Mouse (Mus musculus) heart, embryonic 14.5 days (tissue): Measurements from ENCODE around the gene Il4ra. TPM values are rescaled to one million over a fixed set of nuclear protein-coding genes. Genes with fewer than 3 reads are reported as not detected.

Source experiments
- ATAC-seq: fragments of 200-750 bp; cut with Nextera tagmentation; 2 replicates; pipeline ENCODE4 v1.8.0; 2017; ENCODE audit warnings: low read depth, moderate TSS enrichment; ENCODE audit not compliant: insufficient number of reproducible peaks, insufficient read depth, low FRiP score
- H3K27ac ChIP-seq, 2 experiments: fragments of 200-500 bp in 1 of 2; fragments of 300-500 bp in 1 of 2; sonication (generic) in 1 of 2; replicated peaks in 1 of 2; 2 replicates each; pipeline ENCODE4 v1.5.1; 2012 to 2014; ENCODE audit warnings: low read depth in 2 of 2, low read length in 2 of 2, control low read depth in 1 of 2, mild to moderate bottlenecking in 1 of 2, mixed read lengths in 1 of 2; ENCODE audit not compliant: control insufficient read depth in 1 of 2, insufficient read depth in 1 of 2
- H3K27me3 ChIP-seq: fragments of 300-500 bp; sonication (generic); 2 replicates; pipeline ENCODE4 v1.6.1; 2014; ENCODE audit warnings: mild to moderate bottlenecking, low read length, control low read depth; ENCODE audit not compliant: control insufficient read depth, insufficient read depth
- H3K36me3 ChIP-seq: fragments of 300-500 bp; sonication (generic); 2 replicates; pipeline ENCODE4 v1.6.1; 2014; ENCODE audit warnings: mild to moderate bottlenecking, control low read depth, low read length, mixed read lengths; ENCODE audit not compliant: control insufficient read depth, insufficient read depth
- H3K4me1 ChIP-seq, 2 experiments: fragments of 200-500 bp in 1 of 2; fragments of 300-500 bp in 1 of 2; sonication (generic) in 1 of 2; 2 replicates each; pipeline ENCODE4 v1.6.1; 2012 to 2014; ENCODE audit warnings: low read length in 2 of 2, control low read depth in 1 of 2, mixed read lengths in 1 of 2; ENCODE audit not compliant: control insufficient read depth in 2 of 2, insufficient read depth in 2 of 2
- H3K4me2 ChIP-seq: fragments of 300-500 bp; sonication (generic); 2 replicates; pipeline ENCODE4 v1.6.1; 2014; ENCODE audit warnings: mild to moderate bottlenecking, low read length
- H3K4me3 ChIP-seq, 2 experiments: fragments of 200-500 bp in 1 of 2; fragments of 300-500 bp in 1 of 2; sonication (generic) in 1 of 2; 2 replicates each; pipeline ENCODE4 v1.5.1; 2012 to 2014; ENCODE audit warnings: low read length in 2 of 2, mild to moderate bottlenecking in 2 of 2, control low read depth in 1 of 2, low read depth in 1 of 2, moderate library complexity in 1 of 2; ENCODE audit not compliant: control insufficient read depth in 1 of 2, insufficient read depth in 1 of 2
- H3K9ac ChIP-seq: fragments of 300-500 bp; sonication (generic); 2 replicates; pipeline ENCODE4 v1.6.1; 2014; ENCODE audit warnings: mild to moderate bottlenecking, low read length
- H3K9me3 ChIP-seq: fragments of 300-500 bp; sonication (generic); 2 replicates; pipeline ENCODE4 v1.6.1; 2016; ENCODE audit warnings: low read length, control low read depth; ENCODE audit not compliant: control insufficient read depth
- WGBS: fragments of 180-500 bp; shearing (Covaris S2); extraction: QIAGEN DNeasy Blood & Tissue Kit; methylation state at CpG from one replicate; pipeline ENCODE4 v1.1.7; 2014; 5-methylcytosine and 5-hydroxymethylcytosine counted together
- polyA plus RNA-seq: library from polyadenylated mRNA; unstranded; fragments of >200 nt; fragmentation: Nextera tagmentation; extraction: Ambion mirVana; gene quantifications from 2 replicates; pipeline ENCODE4 v1.2.1, GENCODE M21; 2014

Il4ra gene
- polyA plus RNA-seq, 1 experiment from 2014 or later: 3.7 TPM

DNA sequence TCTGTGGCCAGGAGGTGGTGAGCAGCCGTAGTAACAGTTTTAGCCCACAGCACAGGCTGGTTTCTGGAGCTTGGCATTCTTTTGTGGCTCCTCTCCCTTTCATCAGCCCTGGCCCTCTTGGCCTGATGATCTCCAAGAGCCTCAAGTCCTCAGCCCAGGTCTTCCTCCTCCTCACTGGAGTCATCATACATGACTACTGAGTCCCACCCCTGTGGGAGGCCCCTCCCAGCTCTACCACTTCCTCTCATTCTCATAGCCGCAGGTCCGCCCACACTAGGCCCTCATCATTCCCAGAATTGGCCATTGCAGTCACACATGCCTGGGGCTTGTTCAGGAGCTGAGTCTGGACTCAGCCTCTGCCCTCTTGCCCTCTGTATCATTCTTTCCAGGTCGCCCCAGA is 41.9 kb downstream of the Il4ra start:
- Histone ChIP-seq H3K9ac (no peak overlapping the region), H3K9me3 (no peaks in the 10 kb centered on the region), H3K4me1 (no peaks in the 10 kb centered on the region), H3K36me3 (no peaks in the 10 kb centered on the region), H3K4me2 (no peak overlapping the region), H3K4me3 (no peak overlapping the region), H3K27me3 (no peaks in the 10 kb centered on the region), H3K27ac (no peak overlapping the region)
- WGBS: 83% methylated on average over 4 of the region's 4 CpGs
- no peak for ATAC-seq

- 62% methylated on average over 3 of the region's 3 CpGs for WGBS
- Histone ChIP-seq H3K4me2 (no peak overlapping the region), H3K9ac (no peak overlapping the region), H3K4me3 (no peak overlapping the region), H3K27ac (no peak overlapping the region), H3K36me3 (no peaks in the 10 kb centered on the region), H3K4me1 (no peaks in the 10 kb centered on the region), H3K27me3 (no peaks in the 10 kb centered on the region), H3K9me3 (no peaks in the 10 kb centered on the region)
- ATAC-seq: no peak
Observed at GRCm38 (mm10) chr7:125596406-125596805, 44.5 kb downstream of the Il4ra start.

- H3K4me3 ChIP-seq: no peak overlapping the region
- H3K4me2 ChIP-seq: no peak overlapping the region
- no peaks in the 10 kb centered on the region for H3K36me3 ChIP-seq
- H3K4me1 ChIP-seq: no peaks in the 10 kb centered on the region
- no peak overlapping the region for H3K27ac ChIP-seq
- no peak for ATAC-seq
- no peaks in the 10 kb centered on the region for H3K27me3 ChIP-seq
- 88% methylated on average over 9 of the region's 9 CpGs for WGBS
- H3K9me3 ChIP-seq: no peaks in the 10 kb centered on the region
- H3K9ac ChIP-seq: no peak overlapping the region
Observed at GRCm38 (mm10) chr7:125597083-125597482, 45.2 kb downstream of the Il4ra start.

- Histone ChIP-seq H3K4me1 (no peaks in the 10 kb centered on the region), H3K4me2 (no peak overlapping the region), H3K4me3 (no peak overlapping the region), H3K27me3 (no peaks in the 10 kb centered on the region), H3K9ac (no peak overlapping the region), H3K36me3 (no peaks in the 10 kb centered on the region), H3K9me3 (no peaks in the 10 kb centered on the region), H3K27ac (no peak overlapping the region)
- no peak for ATAC-seq
- WGBS: 83% methylated on average over 11 of the region's 11 CpGs
Observed at GRCm38 (mm10) chr7:125597516-125598347, 45.8 kb downstream of the Il4ra start.

- no peak overlapping the region for H3K27ac ChIP-seq
Observed at GRCm38 (mm10) chr7:125599373-125599973, 47.6 kb downstream of the Il4ra start.

GRCm38 (mm10) chr7:125600136-125600535 is 48.2 kb downstream of the Il4ra start:
- ATAC-seq: no peak

More at GRCm38 (mm10) chr7:125599373-125599973, 47.6 kb downstream of the Il4ra start:
- WGBS: 35% methylated on average over 4 of the region's 4 CpGs
- no peak overlapping the region for H3K4me3 ChIP-seq
- H3K4me2 ChIP-seq: no peak overlapping the region
- H3K27me3 ChIP-seq: no peaks in the 10 kb centered on the region
- no peak for ATAC-seq
- H3K4me1 ChIP-seq: peaks cover 0 to 2% of the 10 kb centered on the region in 2 experiments; a peak in 1 of 4 replicates
- H3K9ac ChIP-seq: no peak overlapping the region
- no peaks in the 10 kb centered on the region for H3K36me3 ChIP-seq
- H3K9me3 ChIP-seq: no peaks in the 10 kb centered on the region

GRCm38 (mm10) chr7:125600612-125601279 is 48.8 kb downstream of the Il4ra start:
- Histone ChIP-seq H3K36me3 (no peaks in the 10 kb centered on the region), H3K4me2 (no peak overlapping the region), H3K27me3 (no peaks in the 10 kb centered on the region), H3K9me3 (no peaks in the 10 kb centered on the region), H3K4me3 (no peak overlapping the region), H3K4me1 (peaks cover 0 to 2% of the 10 kb centered on the region in 2 experiments; a peak in 1 of 4 replicates), H3K9ac (no peak overlapping the region), H3K27ac (no peak overlapping the region)
- no peak for ATAC-seq
- WGBS: 32% methylated on average over 6 of the region's 6 CpGs

More at GRCm38 (mm10) chr7:125600136-125600535, 48.2 kb downstream of the Il4ra start:
- no peak overlapping the region for H3K27ac ChIP-seq
- no peaks in the 10 kb centered on the region for H3K27me3 ChIP-seq
- no peaks in the 10 kb centered on the region for H3K36me3 ChIP-seq
- no peak overlapping the region for H3K4me3 ChIP-seq
- no peak overlapping the region for H3K4me2 ChIP-seq
- WGBS: 66% methylated on average over 10 of the region's 10 CpGs
- peaks cover 0 to 2% of the 10 kb centered on the region in 2 experiments; a peak in 1 of 4 replicates for H3K4me1 ChIP-seq
- no peaks in the 10 kb centered on the region for H3K9me3 ChIP-seq
- no peak overlapping the region for H3K9ac ChIP-seq
